Mouse (Mus musculus): ENCODE results near the gene Snx29. TPM values are rescaled to one million over a fixed set of nuclear protein-coding genes. Genes with fewer than 3 reads are reported as not detected.
"Not testable (repeated sequence)": the region's sequence is repeated elsewhere in the genome, so short reads cannot be mapped to it uniquely, and the experiment has no call there.

Gene Snx29
- 10 to 100 TPM in 2 of 4 experiments, 1 to 10 TPM in 2; 7.4 to 11.8 (median 10.2) TPM for total RNA-seq (2022)

GRCm38 (mm10) chr16:11322409-11323323 is at the start of gene Snx29:
Gene Snx29, plus strand, starts transcription at chr16:11322908.
- DNase-seq (ENCODE audit: low spot score in 2 of 2): peak; percentile 95 to 97

DNA sequence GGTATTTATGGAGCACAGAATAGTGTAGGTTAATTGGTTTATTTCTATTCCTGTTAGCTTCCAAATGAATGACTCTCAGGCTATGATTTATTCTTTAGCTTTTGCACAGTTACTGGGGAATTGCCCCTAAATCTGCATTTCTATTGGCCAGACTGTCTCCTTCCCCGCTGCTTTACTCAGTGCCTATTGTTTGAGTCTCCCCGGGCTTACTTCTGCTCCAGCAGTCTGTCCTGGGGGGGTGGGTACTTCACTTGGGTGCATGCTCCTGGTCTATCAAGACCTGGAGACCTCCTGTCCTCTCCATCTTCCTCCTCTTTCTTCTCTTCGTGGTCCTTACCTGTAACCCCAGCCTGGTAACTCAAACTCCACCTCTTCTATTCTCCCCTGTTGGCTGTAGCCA is 45.8 kb upstream of the Snx29 start:
- DNase-seq (ENCODE audit: low spot score in 2 of 2): no peak

DNA sequence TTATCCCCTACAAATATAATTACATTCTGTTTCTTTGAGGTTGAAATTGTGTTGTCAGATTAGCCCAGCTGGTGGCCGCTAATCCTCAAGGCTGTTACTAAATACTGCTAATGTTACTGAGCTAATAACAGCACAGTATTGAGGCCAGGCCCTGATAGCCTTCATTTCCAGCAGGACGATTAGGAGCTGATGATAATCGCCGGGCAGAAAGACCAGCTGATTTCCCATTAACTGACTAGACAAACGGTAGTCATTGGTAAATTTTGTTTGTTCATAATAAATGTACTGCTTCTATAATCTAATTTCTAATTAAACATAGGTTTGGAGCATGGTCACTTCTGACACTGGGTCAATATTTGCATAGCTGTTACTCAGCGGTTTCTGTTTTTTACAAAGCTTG is 43.9 kb upstream of the Snx29 start:
- DNase-seq (ENCODE audit: low spot score in 2 of 2): no peak

DNA sequence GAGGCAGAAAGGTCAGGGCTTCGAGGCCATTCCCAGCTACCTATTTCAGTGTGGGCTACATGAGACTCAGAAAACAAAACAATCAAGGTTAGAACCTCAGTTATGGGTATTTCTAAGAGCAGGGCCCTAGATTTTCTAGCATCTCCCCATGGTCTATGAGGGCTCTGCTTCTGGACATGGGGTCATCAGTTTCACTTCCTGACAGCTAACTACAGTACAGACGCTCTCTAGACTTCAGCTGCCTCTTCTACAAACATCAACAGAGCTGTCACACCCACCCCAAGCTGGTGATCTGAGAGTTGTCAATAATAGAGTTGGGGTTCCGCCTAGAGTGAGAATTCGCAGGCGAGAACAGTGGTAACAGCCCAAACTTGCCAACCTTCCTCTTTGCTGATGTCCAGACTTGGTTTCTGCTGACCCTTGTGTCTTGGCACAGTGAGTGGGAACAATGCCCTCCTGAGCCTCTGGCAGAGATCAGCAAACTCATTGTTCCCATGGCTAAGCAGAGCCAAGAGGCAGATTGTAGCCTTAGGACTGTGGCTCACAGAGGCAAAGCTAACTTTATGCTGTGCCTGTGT is 40.0 kb upstream of the Snx29 start:
- DNase-seq (ENCODE audit: low spot score in 2 of 2): no peak

DNA sequence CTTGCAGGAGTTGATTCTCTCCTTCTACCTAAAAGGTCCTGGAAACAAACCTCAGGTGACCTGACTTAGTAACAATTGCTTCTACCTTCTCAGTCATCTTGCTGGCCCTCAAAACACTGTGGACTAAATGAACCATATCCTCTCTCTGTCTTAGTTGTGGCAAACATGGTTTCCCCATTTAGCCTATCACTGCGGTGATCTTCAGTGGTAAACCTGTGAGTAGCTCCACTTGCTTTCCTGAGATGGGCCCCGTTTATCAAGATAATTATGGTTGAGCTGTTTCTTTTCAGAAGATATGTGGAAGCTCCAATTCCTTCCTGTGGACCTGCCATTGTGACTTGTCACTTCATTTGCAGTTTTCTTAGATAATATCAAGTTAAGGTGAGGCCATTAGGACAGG is 37.8 kb upstream of the Snx29 start:
- no peak for DNase-seq (ENCODE audit: low spot score in 2 of 2)

DNA sequence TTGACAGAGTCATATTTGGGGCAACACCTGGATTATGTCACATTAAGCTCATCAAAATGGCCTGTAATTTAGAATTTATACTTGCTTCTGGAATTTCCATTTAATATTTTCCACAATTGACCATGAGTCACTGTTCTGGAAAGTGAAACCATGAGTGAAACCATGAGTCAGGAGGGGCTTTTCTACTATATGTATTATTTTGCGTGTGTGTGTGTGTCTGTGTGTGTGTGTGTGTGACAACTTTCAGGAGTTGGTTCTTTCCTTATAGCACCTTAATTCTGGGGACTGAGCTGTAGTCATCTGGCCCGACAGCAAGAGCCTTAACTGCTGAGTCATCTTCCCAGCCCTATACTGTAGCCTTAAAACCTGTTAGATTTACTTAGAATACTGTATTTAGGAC is 36.8 kb upstream of the Snx29 start:
- DNase-seq (ENCODE audit: low spot score in 2 of 2): no peak

DNA sequence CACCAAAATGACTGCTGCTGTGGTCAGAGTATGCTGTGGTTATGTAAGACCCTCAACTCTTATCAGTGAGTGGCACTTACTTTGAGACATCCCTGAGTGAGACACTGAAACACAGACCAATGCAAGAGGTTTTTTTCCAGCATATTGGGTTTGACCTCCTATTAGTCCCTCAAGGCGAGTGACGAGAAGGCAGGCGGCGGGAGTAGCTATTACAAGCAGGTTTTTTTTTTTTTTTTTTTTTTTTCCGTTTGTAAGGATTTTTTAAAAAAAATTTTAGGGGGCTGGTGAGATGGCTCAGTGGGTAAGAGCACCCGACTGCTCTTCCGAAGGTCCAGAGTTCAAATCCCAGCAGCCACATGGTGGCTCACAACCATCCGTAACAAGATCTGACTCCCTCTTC is 33.8 kb upstream of the Snx29 start:
- DNase-seq (ENCODE audit: low spot score in 2 of 2): not testable (repeated sequence)

GRCm38 (mm10) chr16:11295583-11295982 is 27.1 kb upstream of the Snx29 start:
- DNase-seq (ENCODE audit: low spot score in 2 of 2): not testable (repeated sequence)

GRCm38 (mm10) chr16:11297700-11298099 is 25.0 kb upstream of the Snx29 start:
- DNase-seq (ENCODE audit: low spot score in 2 of 2): not testable (repeated sequence)

GRCm38 (mm10) chr16:11303741-11304140 is 19.0 kb upstream of the Snx29 start:
- DNase-seq (ENCODE audit: low spot score in 2 of 2): no peak

DNA sequence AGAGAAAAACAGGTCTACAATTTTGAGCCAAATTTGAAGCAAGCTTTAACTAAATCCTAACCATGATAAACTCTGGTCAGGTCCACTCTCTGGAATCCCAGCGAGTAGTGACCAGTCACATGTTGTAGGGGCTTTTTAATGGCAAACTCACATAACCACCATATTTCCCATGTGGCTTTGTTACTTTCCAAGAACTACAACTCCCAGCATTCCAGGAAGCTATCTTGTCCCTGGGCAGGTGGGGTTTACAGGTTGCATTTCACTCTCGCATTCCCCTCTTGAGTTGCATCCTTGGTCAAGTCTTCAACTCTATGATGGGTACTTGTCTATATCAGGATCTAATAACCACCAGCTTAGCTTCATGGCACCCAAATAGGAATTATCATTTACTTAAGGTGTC is 17.2 kb upstream of the Snx29 start:
- no peak for DNase-seq (ENCODE audit: low spot score in 2 of 2)

DNA sequence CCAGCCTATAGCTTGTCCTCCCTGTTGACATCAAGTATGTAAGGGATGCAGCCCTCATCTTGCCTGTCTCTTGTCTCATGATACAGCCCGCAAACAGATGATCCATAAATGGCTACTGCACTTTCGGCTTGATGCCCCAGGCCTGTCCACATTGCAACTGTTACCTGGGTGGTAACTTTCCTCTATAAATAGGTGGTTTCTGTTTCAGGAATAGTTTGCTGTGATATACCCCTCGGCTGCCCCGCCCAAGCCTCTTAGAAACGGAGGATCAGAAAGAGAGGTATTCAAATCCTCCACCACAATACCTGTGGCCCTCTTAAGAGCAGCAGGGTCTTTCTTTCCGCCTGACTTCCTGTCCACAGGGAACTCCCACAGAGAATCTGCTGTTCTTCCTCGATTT is 9.2 kb upstream of the Snx29 start, which contains the start of gene Tnfrsf17:
Gene Tnfrsf17, plus strand, starts transcription at position 301 of the 400 bp plus-strand sequence.
- no peak for DNase-seq (ENCODE audit: low spot score in 2 of 2)

DNA sequence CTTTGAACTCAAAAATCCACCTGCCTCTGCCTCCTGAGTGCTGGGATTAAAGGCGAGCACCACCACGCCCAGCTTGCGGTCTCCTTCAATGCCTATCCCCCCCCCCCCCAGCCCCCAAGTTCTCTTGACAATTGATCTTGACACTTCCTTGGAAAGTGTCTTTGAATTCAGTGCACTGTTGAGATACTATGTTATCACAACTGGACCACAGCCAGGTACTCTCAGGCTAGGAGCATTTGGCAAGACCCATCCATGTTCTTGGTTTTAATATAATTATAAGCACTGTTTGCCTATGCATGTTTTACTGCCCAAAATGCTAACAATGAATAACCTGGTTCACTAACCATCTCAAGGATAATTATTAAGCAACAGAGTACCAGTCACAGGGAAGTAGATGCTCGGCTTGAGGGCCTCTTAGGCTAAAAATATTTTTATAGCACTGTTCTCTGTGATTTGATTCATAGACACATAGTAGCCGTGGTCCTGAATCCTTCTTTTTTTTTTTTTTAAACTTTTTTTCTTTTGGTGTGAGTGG is 6.9 kb upstream of the Snx29 start:
- no peak for DNase-seq (ENCODE audit: low spot score in 2 of 2)

DNA sequence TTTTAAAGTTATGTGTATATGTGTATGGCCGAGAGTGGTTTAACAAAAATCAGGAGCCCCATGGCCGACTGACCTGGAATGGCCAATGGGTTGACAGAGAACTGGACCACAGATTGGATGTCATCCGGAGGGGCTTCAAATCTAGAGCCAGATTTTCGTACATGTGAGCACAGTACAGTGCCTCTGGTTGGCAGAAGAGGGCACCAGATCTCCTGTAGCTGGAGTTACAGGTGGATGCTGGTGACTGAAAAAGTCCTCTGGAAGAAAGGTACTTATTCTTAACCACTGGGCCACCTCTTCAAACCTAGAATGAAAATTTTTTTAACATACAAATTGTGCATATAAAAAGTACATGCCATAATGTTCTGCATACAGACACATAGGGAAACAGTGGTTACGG is 6.0 kb upstream of the Snx29 start:
- no peak for DNase-seq (ENCODE audit: low spot score in 2 of 2)

DNA sequence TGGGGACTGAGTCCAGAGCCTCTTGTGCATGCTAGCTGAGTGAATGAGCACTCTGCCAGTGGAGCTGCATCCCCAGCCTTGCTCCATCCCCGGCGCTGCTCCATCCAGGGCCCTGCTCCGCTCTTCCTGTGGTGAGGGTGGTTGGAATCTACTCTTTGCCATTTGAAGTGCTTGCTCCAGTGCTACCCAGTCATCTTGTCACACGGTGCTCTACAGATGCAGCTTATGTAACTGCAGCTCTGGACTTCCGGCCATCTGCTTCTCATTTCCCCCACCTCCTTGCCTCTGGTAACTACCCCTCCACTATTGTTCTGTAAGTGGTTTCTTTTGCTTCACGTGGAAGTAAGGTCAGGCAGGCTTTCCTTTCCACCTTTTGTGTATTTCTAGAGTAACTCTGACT is 5.4 kb upstream of the Snx29 start:
- DNase-seq (ENCODE audit: low spot score in 2 of 2): no peak

- no peak for DNase-seq (ENCODE audit: low spot score in 2 of 2)
These were observed 780 bp downstream of the Snx29 start for GRCm38 (mm10) chr16:11323324-11324051.

DNA sequence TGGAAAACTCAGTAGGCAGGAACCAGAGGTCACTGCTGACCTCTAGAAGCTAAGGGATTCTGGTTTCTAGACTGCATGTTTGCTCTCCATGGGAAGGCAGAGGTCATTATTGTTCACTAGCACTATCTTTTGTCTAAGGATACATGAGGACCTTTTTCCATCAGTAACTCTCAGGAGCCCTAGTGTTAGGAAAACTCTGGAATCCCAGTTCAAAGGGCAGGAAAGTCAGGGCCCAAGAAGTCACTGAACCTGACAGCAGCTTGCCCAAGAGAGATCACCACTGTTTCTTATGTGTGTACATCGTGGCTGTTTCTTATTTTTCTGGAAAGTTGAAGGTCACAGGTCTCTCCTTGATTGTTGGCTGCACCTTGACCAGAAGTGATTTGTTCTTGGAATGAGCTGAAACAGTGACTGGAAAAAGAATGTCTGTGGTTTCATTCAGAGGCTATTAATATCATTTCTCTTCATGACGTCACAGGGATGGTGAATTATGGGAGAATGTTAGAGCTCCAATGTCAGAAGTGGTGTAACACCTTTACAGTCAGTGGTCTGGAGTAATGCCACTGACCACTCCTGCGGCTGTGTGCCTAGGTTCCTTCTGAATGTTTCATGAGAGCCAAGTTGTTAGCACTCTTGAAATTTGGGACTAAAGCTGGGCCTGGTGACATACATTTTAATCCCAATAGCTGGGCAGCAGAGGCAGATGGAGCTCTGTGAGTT is 7.5 kb downstream of the Snx29 start:
- DNase-seq (ENCODE audit: low spot score in 2 of 2): no peak

GRCm38 (mm10) chr16:11331030-11331429 is 8.3 kb downstream of the Snx29 start:
- no peak for DNase-seq (ENCODE audit: low spot score in 2 of 2)

DNA sequence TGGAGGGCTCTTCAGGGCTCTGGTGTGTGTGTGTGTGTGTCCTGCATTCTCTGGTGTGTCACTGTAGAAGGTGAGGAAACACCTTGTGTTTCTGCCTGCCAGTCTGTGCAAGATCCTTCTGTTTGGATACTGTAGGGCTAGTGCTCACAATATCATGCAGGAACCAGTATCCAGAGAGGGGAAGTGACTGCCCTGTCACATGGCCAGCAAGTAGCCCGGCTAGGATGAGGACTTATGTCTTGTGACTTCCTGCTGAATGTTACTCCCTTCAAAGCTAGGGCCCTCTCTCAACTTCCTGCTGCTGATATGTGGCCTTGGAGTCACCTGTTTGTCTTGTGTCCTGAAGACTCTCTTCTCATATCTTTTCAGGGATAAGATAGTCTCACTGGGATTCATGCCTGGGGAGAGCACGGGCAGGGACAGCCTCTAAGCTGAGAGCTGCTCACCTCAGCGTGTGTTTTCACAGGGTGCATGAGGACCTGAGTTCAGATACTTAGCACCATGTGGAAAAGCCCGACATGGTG is 20.6 kb downstream of the Snx29 start:
- no peak for DNase-seq (ENCODE audit: low spot score in 2 of 2)

GRCm38 (mm10) chr16:11351903-11352302 is 29.2 kb downstream of the Snx29 start:
- DNase-seq (ENCODE audit: low spot score in 2 of 2): no peak

- DNase-seq (ENCODE audit: low spot score in 2 of 2): no peak
These were observed 36.5 kb downstream of the Snx29 start for GRCm38 (mm10) chr16:11359173-11359572.

Measured in gastrocnemius, adult 8-10 months (tissue).